Mouse (Mus musculus) mesoderm, embryonic 11.5 days (tissue): ENCODE data around the gene Lipe.
"Not testable (repeated sequence)": the region's sequence is repeated elsewhere in the genome, so short reads cannot be mapped to it uniquely, and the experiment has no call there.

Experiments used
- DNase-seq: peaks from one replicate; pipeline ENCODE4 v3.0.0-alpha.2; 2012; ENCODE audit warnings: low read depth, low spot score

Lipe gene

DNA sequence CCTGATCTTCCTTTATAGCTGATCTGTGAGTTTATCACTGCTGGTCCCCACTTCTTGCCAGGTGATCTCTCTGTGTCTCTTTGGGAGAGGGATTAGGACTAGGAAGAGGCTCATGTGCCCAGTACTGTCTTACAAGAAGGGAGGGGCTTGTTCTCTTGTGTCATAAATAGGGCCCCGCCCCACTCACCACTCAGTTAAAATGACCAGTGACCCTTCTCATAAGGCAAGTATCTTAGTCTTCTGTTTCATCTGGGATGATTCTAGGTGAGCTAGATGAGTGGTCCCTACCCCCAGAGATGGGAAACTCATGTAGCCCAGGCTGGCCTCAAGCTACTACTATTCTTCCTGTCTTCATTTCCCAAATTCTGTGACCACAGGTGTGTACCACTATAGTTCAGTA is at the start of gene Lipe:
Gene Lipe, minus strand, starts transcription at position 101 of the 400 bp plus-strand sequence.
- no peak for DNase-seq

DNA sequence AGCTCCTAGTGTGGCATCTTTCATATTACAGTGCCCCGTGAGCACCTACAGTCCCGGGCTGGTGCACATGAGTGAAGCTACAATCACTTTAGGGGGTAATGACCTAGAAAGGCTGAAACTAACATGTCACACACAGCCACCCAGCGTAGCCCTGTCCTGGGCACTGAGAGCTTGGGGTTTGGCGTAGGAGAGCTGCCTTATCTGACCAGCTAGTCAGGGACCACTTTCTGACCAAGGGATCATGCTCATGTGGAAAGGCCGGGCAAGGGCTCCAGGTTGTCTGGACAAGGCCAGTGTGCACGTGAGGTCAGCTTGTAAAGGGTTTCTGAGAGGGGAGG is 42.3 kb upstream of the Lipe start:
- DNase-seq, result no peak

DNA sequence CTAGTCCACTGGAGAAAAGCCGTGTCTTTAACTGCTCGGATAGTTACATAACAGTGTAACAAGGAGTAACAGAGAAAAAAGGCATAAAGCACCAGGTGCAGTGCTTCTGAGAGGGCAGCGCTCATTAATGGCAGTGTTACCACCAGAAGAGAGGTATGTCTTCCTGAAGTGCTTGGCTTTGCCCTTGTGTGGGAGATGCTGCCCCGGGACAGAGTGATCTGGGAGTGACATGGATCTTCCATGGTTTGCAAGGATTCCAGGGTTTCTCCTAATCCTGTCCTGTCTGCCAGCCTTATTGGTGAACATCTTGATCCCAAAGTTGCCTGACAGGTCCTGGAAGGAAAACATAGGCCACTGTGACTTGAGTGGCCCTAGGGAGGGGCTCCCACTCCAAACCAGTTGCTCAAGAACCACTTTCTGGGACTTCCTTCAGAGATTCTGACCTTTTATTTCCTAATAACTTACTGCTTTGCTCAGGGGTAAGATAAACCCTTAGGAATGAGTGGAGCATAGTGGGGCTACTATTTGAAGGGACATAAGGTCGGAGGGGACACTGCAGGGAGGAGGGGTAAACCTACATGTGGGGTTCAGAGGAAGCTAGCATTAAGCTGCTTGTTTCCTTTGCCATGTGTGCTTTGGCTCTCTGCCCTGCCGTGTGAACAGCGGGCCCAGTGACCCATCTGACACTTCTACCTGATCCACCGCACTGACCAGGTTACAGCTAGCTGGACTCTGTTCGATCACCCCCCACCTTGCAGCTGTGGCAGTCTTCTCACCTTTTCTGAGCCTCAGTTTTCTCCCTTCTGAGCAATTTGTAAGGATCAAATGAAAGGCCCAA is 41.7 kb upstream of the Lipe start:
- DNase-seq, result no peak

DNA sequence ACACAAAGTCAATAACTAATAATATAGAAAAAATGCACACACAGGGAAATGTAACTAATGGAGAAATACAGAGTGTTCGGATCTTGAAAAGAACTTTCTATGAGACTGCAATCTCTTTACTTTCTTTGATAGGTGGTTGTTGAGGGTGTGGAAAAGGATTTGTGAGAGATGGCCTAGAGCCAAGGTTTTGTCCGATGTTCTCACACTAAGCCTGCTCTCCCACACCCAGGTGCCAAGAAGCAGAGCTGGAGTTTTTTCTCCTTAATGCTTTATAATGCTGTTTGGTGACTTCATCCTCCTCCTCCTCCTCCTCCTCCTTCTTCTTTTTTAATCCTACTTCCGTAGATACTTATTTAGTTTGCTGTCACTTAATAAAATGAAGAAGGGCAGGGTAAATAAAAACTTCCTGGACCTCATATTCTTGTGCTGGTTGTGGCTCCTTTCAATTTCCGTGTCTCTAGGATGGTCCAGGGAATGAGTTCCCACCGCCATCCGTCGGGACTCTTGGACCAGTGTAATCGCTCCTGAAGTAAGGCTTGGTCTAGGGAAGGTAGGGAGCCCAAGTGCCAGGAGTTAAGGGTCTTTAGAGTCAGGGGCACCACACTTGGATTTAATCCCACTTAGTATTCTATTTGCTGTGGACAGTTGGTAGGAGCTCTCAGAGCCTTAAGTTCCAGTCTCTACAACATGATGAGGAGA is 40.8 kb upstream of the Lipe start:
- DNase-seq, result no peak

DNA sequence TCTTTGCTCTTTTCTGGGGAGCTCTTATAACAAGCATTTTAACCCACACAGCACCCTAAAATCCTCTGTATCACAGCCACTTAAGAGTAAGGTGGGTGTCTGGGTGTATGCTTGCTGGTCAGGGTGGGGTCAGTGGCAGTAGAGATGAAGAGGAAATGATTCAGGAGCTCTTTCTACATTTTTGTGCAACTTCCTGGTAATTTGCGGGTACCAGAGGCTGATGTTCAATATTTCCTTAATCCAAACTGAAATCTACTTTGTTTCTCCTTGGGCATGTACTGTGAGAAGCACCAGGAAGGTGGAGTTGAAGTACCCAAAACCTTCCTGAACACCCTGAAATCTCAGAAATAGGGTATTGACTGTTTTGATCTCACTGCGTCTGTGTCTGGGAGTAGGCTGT is 38.2 kb upstream of the Lipe start:
- DNase-seq, result no peak

DNA sequence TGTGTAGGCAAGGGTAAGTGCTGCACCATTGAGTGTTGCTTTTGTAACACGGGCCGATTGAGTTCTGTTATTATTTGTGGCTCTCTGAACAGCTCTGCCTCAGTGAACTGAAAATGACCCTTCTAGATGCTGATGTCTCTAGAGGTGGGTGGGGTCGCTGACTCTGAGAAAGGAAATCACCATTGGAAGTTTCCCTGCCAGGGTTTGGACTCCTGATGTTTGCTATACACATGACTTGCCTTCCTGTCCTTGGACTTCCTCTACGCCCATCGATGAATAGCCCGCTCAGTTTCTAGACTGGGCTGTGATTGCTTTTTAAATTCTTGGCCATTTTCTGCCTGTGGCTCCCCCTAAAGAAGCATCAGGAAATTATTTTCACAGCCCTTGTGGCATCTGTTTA is 37.7 kb upstream of the Lipe start:
- no peak for DNase-seq

DNA sequence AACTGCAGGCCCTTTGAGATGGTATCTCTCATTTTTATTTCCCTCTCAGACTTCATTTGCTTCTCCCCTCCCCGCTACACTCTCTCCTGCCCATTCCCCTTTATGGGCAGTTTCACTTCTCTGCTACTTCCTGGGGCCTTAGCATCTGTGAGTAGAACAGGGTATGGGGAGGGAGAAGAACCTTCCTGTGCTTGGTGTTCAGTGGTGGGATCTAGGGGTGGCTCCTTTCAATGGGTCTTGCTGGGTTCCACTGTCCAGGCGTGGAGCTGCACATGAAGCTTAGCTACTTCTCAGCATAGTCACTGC is 37.0 kb upstream of the Lipe start:
- DNase-seq, result no peak

DNA sequence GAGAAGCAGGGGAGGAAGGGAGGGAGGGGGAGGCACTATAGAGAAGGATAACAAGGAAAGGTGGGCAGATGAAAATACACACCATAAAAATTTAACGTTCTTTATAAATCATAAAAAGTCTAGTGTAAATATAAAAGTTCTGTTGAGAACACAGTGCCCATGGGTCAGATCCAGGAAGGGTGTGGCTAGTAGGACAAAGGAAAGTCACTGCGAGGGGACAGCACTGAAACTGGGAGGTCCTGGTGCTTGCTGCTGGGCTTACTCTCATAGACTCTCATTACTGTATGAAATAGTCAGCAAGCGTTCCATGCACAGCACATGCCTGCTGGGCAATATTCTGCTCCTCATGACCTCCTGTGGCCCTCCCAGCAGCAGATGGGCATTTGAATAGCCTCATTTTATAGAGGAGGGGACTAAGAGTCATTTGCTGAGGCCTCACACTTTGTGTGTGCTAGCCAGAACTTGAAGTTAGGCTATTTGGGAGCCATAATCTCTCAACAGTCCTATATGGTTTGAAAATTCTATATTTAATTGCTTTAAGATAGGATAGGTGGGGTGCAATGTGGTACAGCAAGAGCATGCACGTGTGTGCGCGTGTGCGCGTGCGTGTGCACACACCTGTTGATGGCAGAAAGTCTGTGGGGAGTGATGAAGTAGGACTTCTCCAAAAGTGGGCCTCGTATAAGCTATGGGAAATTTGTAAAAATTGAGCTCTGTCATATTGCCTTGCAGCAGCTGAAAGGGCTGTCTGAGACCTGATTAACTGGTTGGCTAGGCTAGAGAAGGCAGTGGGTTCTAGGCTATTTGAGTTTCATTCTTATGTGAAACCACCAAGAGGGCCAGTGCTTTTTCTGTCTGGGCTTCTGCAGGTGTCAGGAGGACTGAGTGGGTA is 36.4 kb upstream of the Lipe start:
- no peak for DNase-seq

DNA sequence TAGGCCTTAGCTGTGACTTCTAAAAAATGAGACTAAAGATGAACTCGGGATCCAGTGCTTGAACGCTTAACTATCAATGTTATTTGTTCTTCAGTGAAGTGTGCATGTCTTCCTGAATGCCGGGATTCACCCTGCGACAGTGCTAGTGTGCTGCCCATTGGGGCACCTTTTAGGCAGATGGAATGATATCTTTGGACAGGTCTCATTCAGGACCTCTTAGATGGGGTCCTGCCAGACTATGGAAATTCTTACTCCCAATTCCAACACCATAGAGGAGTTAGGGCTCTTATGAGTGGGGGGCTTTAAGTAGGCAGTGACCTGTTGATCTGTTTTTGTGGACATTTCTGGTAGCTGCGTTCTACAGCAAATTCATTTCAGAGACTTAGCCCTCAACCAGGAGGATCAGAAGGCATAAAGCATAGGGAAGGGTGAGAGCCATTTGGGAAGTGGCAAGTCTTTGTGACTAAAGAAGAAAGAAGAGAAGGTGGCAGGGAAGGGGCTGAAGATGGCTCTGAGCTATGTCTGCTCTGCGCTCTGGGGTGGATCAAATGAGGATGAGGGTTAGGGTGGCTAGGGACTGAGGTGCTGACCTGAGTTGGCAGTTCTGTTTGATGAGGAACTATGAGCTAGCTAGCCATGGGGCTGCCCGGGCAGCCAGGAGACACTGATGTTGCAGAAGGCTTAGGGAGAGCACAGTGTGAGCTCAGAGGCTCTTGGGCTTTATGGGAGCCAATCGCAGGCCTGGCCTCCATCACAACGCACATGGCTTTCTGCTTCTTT is 35.5 kb upstream of the Lipe start:
- DNase-seq, result no peak

DNA sequence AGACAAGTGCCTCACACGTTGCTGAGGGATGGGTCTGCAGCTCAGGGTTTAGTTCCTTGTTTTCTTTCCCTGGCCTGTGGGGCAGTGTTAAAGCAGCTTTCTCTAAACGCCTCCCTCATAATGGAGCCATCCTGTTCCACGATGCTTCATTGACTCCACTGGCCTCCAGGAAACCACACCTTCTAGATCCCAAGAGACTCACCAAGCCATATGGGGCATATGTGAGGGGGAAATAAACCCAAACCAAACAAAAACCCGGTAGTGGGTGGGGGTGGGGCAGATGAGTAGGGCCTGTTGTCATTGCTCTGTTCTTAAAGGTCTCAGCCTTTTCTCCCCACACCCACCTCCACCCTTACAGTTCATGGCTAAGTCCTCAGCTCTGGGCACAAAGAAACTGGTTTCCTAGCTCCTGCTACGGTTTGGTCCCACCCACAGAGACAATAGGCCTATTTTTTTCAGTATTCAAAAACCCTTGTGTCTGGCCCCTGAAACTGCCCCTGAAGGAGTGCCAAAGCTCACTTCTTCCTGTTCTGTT is 34.6 kb upstream of the Lipe start:
- DNase-seq, result peak; percentile 16

DNA sequence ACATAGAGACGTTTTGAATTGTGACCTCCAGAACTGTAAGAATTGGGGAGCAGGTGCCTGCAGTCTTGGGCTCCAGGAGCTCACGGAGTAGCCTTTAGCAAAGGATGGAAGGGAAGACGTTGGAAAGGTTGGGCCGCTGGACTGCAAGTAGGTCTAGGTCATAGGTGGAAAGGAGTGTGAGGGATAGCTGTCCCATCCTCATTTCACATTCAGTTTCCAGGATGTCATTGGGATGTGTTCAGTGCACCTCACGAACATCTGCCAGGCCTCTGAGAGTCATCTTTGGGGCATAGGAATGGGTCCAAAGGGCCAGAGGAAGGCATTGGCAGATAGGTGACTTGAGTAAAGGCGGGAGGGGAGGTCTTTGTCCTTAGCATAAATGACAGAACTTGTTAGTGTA is 33.9 kb upstream of the Lipe start:
- no peak for DNase-seq

DNA sequence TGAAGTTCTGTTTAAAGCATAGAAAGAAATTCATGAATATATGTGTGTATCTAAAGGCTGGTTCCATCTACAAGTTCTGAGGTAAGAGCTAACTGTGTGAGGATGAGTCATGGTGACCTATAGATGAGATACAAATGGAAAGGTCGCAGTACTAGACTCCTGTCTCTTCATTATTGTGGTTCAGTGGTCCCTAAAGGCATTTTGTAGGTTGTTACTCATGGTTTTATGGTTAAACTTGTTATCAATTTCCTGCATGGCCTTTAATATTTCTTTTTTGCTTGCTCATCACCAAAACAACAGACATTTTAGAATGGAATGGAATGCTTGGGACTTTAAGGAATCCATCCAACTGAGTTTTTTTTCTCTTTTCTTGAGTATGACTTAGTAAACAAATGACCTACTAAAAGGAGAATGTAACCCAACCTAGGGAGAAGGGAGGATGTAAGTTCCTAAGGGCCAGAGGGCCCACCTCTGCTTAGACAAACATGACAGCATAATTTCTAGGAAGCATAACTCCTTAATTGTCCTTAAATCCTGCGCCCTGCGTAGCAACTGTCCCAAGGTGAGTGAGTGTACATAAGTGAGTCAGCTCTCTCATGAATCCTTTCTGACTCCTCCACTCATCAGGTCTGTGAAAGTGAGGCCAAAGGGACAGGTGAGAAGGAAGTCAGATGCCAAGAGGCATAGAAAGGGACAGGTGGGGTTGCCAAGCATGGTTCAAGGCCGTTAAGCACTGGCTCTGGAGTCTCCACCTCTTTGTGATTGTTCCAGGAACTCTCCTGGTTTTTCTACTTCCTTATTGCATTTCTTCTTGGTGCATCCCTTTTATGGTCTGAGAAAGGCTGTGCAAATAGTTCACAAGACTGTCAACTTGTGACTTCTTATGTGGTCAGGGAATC is 31.6 kb upstream of the Lipe start:
- DNase-seq, result no peak

DNA sequence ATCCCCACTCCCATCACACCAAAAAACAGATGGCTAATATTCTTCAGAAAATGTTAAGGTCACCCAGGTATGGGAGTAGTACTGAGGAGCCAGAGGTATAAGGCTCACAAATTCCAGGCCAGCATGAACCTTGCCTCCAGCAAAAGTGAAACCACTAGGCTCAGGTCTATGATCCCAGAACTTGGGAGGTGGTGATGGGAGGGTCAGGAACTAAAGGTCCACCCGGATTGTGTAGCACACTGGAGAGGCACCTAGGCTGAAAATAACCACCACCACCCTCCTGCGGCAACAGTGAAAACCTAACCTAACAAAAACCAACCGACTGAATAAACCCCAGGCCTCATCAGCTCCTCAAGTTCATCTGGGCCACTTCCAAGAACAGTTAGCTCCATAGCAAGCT is 29.8 kb upstream of the Lipe start:
- no peak for DNase-seq

DNA sequence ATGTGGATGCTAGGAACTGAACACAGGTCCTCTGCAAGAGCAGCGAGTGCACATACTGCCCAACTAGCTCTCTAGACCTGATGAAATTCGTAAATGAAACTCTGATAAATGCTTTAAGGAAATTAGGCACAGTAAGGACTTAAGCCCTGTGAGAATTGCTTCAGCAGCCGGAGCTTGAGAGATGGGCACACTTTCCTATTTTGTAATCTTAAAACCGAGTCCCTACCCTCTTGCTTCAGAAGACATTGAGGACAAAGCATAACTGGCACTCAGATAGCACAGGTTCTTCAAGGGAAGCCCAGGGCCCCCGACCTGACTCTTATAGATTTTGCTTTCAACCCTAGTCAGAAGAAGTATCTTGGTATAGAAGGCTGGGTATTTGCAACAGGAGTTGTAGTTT is 28.6 kb upstream of the Lipe start:
- no peak for DNase-seq

DNA sequence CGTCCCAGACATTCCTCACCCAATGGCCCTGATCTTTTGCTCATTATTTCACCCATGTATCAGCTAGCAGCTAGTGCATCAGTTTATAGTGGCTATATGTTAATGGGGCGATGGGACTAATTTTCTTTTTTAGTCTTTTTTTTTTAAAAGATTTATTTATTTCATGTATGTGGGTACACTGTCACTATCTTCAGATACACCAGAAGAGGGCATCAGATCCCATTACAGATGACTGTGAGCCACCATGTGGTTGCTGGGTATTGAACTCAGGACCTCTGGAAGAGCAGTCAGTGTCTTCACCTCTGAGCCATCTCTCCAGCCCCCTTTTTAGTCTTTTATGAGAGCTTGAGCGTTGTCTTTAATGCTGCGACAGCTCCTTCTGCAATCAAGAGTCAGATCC is 27.9 kb upstream of the Lipe start:
- not testable (repeated sequence) for DNase-seq

DNA sequence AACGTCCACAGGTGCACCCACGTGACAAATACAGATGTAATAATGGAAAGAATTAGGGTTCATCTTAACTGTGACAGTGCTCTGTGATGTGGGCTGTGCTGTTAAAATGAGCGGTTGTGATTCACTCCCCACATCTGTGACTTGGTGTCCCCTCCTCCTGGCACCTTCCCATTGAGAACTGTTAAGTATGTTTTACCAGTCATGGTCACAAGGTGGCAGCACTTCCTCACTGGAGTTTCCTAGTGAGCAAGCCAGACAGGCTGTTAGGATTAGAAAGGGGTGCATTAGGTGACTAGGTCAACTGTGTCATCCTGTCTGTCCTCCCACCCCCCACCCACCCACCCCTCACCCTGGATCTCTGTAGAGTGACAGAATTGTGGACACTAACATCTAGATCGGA is 25.9 kb upstream of the Lipe start:
- peak; percentile 83 for DNase-seq

DNA sequence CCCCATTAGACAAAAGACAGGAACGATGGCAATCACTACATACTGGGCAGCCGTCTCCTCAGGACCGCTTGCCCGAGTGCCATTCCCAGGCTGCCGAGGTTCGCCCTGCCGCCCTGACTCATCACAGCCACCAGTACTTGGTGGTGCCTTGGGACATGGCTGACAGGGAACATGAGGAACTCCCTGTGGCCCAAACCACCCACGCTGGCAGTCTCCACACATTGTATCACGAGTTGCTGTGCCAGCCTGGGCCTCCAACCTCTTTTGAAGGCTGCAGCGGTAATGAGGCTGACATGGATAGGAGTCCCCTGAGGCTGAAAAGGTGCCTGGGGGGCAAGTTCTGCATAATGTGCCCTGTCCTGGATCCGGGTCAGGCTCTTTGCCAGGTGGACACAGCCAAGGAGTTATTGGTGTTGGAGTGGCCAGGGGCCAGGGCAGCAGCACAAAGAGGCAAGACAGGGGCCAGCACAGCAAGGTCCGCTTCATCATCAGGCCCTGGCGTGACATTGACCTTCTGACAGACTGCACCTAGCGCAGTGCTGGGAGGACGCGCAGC is 23.9 kb upstream of the Lipe start:
- no peak for DNase-seq

DNA sequence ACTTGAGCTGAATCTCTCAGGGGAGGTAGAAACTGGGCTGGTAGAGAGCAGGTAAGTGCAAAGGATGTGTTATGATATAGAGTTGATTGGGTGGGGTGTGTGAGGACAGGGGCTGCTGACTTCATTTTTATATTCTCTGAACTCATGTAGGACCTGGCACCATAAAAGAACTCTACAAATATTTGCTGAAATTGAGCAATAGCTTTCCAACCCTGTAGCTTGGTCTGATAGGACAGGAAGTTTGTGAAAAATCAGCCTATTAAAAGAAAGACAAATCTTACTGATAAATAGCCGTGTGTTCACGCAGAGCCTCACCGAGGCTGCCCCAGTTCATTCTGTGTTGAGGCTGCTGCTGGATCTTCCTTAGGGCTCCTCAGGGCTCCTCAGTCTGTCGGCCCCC is 21.4 kb upstream of the Lipe start:
- DNase-seq, result no peak

DNA sequence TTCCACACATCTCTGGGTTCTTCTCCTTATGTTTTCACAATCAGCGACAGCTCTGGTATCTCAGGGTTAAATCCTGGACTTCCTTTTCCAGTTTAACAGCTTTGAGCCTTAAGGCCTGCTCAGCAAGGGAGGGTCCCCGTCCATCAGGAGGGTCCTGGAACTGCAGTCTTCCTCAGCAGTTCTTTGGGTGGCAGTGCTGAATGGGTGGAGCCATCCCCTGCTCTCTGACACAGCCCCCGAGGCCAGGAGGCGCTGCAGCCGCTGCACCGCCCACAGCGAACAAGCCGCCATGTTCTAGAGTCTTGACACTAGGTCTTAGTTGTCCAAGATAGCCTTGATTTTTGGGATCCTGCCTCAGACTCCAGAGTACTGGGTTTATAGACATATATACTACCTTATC is 21.0 kb upstream of the Lipe start:
- DNase-seq, result no peak

DNA sequence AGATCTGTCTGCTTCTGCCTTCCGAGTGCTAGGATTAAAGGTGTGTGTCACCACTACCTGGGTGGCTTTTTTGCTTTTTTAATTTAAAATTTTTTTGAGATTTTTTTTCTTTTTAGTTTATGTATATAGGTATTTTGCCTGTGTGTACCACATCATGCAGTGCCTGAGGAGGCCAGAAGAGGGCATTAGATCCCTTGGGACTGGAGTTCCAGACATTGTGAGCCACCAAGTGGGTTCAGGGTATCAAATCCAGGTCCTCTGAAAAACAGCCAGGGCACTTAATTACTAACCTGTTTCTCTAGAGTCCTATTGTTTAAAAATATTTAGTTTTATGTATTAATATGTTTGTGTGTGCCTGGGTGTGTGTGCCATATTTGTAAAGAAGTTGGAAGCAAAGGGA is 19.1 kb upstream of the Lipe start:
- DNase-seq, result peak; percentile 36
